Mouse (Mus musculus) intestine, postnatal 0 days (tissue): ENCODE data around the gene Snai1. TPM values are rescaled to one million over a fixed set of nuclear protein-coding genes. Genes with fewer than 3 reads are reported as not detected.

Experiments used
- ATAC-seq: fragments of 200-750 bp; cut with Nextera tagmentation; 2 replicates; pipeline ENCODE4 v1.8.0; 2017; ENCODE audit warnings: mild to moderate bottlenecking, moderate TSS enrichment, moderate library complexity
- H3K27ac ChIP-seq: fragments of 300-500 bp; sonication (generic); 2 replicates; pipeline ENCODE4 v1.5.1; 2014; ENCODE audit warnings: mild to moderate bottlenecking, low read depth, low read length, moderate library complexity
- H3K27me3 ChIP-seq: fragments of 300-500 bp; sonication (generic); replicated peaks from 2 replicates; pipeline ENCODE4 v1.6.1; 2014; ENCODE audit warnings: low read length, mixed read lengths; ENCODE audit not compliant: control insufficient read depth, insufficient read depth
- H3K36me3 ChIP-seq: fragments of 300-500 bp; sonication (generic); 2 replicates; pipeline ENCODE4 v1.6.1; 2014; ENCODE audit warnings: mild to moderate bottlenecking, moderate library complexity; ENCODE audit not compliant: control insufficient read depth, insufficient read depth
- H3K4me1 ChIP-seq: fragments of 300-500 bp; sonication (generic); replicated peaks from 2 replicates; pipeline ENCODE4 v1.6.1; 2014; ENCODE audit warnings: antibody characterized with exemption, low read length, mixed read lengths; ENCODE audit not compliant: control insufficient read depth, insufficient read depth
- H3K4me2 ChIP-seq: fragments of 300-500 bp; sonication (generic); replicated peaks from 2 replicates; pipeline ENCODE4 v1.6.1; 2014; ENCODE audit warnings: low read depth, mild to moderate bottlenecking, moderate library complexity
- H3K4me3 ChIP-seq: fragments of 300-500 bp; sonication (generic); 2 replicates; pipeline ENCODE4 v1.5.1; 2014; ENCODE audit warnings: low read depth, low read length
- H3K9ac ChIP-seq: fragments of 300-500 bp; sonication (generic); 2 replicates; pipeline ENCODE4 v1.6.1; 2014; ENCODE audit warnings: mild to moderate bottlenecking, low read depth, low read length
- H3K9me3 ChIP-seq: fragments of 300-500 bp; sonication (generic); 2 replicates; pipeline ENCODE4 v1.6.1; 2016; ENCODE audit warnings: mixed run types; ENCODE audit not compliant: control insufficient read depth
- CTCF ChIP-seq: sonication (generic); IDR thresholded peaks from 2 replicates; pipeline ENCODE4 v1.5.1; 2016; ENCODE audit warnings: low read depth, mild to moderate bottlenecking, control low read depth, antibody characterized with exemption, moderate library complexity
- WGBS: fragments of 180-500 bp; shearing (Covaris S2); extraction: QIAGEN DNeasy Blood & Tissue Kit; methylation state at CpG from one replicate; pipeline ENCODE4 v1.1.7; 2014; 5-methylcytosine and 5-hydroxymethylcytosine counted together
- polyA plus RNA-seq: library from polyadenylated mRNA; unstranded; fragments of >200 nt; fragmentation: Nextera tagmentation; extraction: Ambion mirVana; gene quantifications from 2 replicates; pipeline ENCODE4 v1.2.1, GENCODE M21; 2015

The Snai1 gene
- polyA plus RNA-seq, 1 experiment from 2014 or later: 8.0 TPM

DNA sequence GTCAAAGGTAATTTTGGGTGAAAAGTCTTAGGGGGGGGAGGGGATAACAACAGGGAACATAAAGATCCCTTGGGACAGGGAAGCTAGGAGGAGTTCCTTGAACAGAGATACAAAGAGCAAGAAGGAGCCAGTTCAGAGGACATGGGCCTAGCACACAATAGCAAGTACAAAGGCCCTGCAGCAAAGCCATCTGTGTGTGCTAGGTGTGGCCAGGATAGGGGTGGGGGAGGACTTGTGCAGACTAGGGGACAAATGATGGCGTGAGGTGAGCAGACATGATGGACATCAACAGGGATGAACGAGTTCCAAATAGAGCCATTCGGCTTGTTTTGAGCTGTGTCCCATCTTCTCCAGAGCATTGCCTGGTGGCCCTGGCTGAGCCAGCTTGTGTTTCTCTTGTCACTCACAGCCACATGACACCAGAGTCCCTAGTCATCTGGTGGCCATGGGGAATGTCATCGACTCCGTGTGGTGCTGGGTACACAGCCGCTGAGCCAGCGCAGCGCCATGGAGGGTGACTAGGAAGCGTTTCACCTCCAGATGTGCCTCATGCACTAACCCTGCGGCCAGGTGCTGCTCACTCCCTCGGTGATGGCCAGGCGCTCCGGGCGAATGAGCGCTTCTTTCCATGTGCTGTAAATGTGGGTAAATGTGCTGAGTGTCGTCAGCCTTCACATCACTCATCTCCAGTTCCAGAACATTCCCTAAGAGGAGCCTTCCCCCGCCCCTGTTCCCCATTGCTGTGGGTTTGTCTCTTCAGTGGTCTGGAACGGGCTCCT, 33.6 kb downstream of the Snai1 start:
- Histone ChIP-seq H3K27me3 (no peaks in the 10 kb centered on the region), H3K4me2 (no peak overlapping the region), H3K9ac (no peak overlapping the region), H3K27ac (no peak overlapping the region), H3K4me1 (no peaks in the 10 kb centered on the region), H3K36me3 (no peaks in the 10 kb centered on the region), H3K9me3 (no peaks in the 10 kb centered on the region), H3K4me3 (no peak overlapping the region)
- ATAC-seq: no peak
- no peak for TF ChIP-seq CTCF
- WGBS: 86% methylated on average over 18 of the region's 18 CpGs

DNA sequence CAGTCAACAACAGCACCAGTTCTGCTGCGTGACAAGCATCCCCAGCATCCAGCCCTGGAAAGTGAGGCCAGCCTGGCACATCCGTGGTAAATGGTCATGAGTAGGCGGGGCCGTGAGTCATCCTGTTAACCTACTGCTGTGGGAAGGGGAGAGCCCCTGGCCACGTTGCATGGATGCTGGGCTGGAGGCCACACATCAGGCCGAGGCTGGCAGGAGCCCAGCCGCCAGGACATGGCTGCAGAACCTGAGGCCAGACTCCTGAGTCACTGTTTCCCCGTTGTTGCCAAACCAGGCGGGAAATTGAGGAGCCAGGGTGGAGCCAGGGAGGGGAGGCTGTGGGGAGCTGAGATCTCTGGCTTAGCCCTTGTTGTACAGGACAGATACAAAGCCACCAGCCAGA, 36.8 kb downstream of the Snai1 start:
- Histone ChIP-seq H3K4me2 (no peak overlapping the region), H3K27me3 (no peaks in the 10 kb centered on the region), H3K27ac (no peak overlapping the region), H3K9me3 (no peaks in the 10 kb centered on the region), H3K36me3 (no peaks in the 10 kb centered on the region), H3K4me1 (no peaks in the 10 kb centered on the region), H3K9ac (no peak overlapping the region), H3K4me3 (no peak overlapping the region)
- 52% methylated on average over 9 of the region's 9 CpGs for WGBS
- ATAC-seq: no peak
- TF ChIP-seq CTCF: no peak

GRCm38 (mm10) chr2:167575581-167575980, 37.6 kb downstream of the Snai1 start:
- WGBS: 87% methylated on average over 7 of the region's 7 CpGs
- no peaks in the 10 kb centered on the region for H3K27me3 ChIP-seq
- no peaks in the 10 kb centered on the region for H3K4me1 ChIP-seq
- no peak for ATAC-seq
- no peak overlapping the region for H3K4me2 ChIP-seq
- H3K36me3 ChIP-seq: no peaks in the 10 kb centered on the region
- no peak overlapping the region for H3K4me3 ChIP-seq
- no peak overlapping the region for H3K27ac ChIP-seq
- H3K9ac ChIP-seq: no peak overlapping the region
- H3K9me3 ChIP-seq: no peaks in the 10 kb centered on the region
- no peak for TF ChIP-seq CTCF

GRCm38 (mm10) chr2:167576121-167576620, 38.2 kb downstream of the Snai1 start:
- H3K4me2 ChIP-seq: no peak overlapping the region
- no peak for TF ChIP-seq CTCF
- H3K9ac ChIP-seq: no peak overlapping the region
- H3K36me3 ChIP-seq: no peaks in the 10 kb centered on the region
- no peaks in the 10 kb centered on the region for H3K27me3 ChIP-seq
- 72% methylated on average over 8 of the region's 8 CpGs for WGBS
- no peaks in the 10 kb centered on the region for H3K4me1 ChIP-seq
- no peak overlapping the region for H3K27ac ChIP-seq
- ATAC-seq: no peak
- H3K9me3 ChIP-seq: no peaks in the 10 kb centered on the region
- H3K4me3 ChIP-seq: no peak overlapping the region

GRCm38 (mm10) chr2:167577186-167577785, 39.3 kb downstream of the Snai1 start:
- Histone ChIP-seq H3K9me3 (no peaks in the 10 kb centered on the region), H3K27me3 (no peaks in the 10 kb centered on the region), H3K4me2 (no peak overlapping the region), H3K9ac (no peak overlapping the region), H3K4me3 (no peak overlapping the region), H3K36me3 (no peaks in the 10 kb centered on the region), H3K4me1 (no peaks in the 10 kb centered on the region), H3K27ac (no peak overlapping the region)
- no peak for ATAC-seq
- WGBS: 70% methylated on average over 9 of the region's 9 CpGs
- no peak for TF ChIP-seq CTCF

DNA sequence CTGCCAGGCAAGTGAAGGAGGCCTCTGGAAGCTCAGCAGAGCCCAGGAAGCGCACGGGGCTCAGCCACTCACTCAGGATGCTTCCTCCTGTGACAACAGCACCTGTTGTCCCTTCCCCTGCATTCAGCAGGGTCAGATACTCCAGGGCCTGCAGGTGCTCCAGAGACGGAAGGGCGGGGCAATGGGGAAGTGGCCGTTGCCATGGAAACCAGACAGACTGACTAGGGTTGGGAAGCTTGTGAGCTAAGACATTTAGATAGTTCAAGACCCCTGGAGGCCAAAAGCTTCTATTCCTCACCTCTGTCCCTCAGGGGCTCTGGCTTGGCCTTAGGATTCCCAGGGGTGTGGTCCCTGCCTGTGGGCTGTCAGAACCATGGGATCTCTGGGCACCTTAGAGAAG, 40.5 kb downstream of the Snai1 start:
- H3K36me3 ChIP-seq: no peaks in the 10 kb centered on the region

More for the DNA sequence above, 40.5 kb downstream of the Snai1 start:
- Histone ChIP-seq H3K27me3 (no peaks in the 10 kb centered on the region), H3K9ac (no peak overlapping the region), H3K4me1 (no peaks in the 10 kb centered on the region), H3K9me3 (no peaks in the 10 kb centered on the region), H3K27ac (no peak overlapping the region), H3K4me3 (no peak overlapping the region), H3K4me2 (no peak overlapping the region)
- TF ChIP-seq CTCF: no peak
- ATAC-seq: peak; percentile 44; the same call in 1 of the 2 replicates
- WGBS: 38% methylated on average over 5 of the region's 5 CpGs
